Mouse (Mus musculus) heart, embryonic 13.5 days (tissue): ENCODE results near the gene Chrdl2. TPM values are rescaled to one million over a fixed set of nuclear protein-coding genes. Genes with fewer than 3 reads are reported as not detected.
"Not testable (repeated sequence)": the region's sequence is repeated elsewhere in the genome, so short reads cannot be mapped to it uniquely, and the experiment has no call there.

ENCODE experiments used
- ATAC-seq: fragments of 200-750 bp; cut with Nextera tagmentation; 2 replicates; pipeline ENCODE4 v1.8.0; 2017; ENCODE audit warnings: moderate TSS enrichment; ENCODE audit not compliant: insufficient number of reproducible peaks, low FRiP score, low TSS enrichment; ENCODE audit errors: extremely low read depth
- H3K27ac ChIP-seq: fragments of 300-500 bp; sonication (generic); replicated peaks from 2 replicates; pipeline ENCODE4 v1.5.1; 2015; ENCODE audit warnings: moderate library complexity, mild to moderate bottlenecking, inconsistent platforms
- H3K27me3 ChIP-seq: fragments of 300-500 bp; sonication (generic); replicated peaks from 2 replicates; pipeline ENCODE4 v1.6.1; 2015; ENCODE audit warnings: mild to moderate bottlenecking, inconsistent platforms
- H3K36me3 ChIP-seq: fragments of 300-500 bp; sonication (generic); 2 replicates; pipeline ENCODE4 v1.6.1; 2015; ENCODE audit warnings: mild to moderate bottlenecking, inconsistent platforms
- H3K4me1 ChIP-seq: fragments of 300-500 bp; sonication (generic); 2 replicates; pipeline ENCODE4 v1.6.1; 2015; ENCODE audit warnings: inconsistent platforms
- H3K4me2 ChIP-seq: fragments of 300-500 bp; sonication (generic); 2 replicates; pipeline ENCODE4 v1.6.1; 2015; ENCODE audit warnings: inconsistent platforms, mild to moderate bottlenecking, moderate library complexity
- H3K4me3 ChIP-seq: fragments of 300-500 bp; sonication (generic); 2 replicates; pipeline ENCODE4 v1.5.1; 2015; ENCODE audit warnings: moderate library complexity, mild to moderate bottlenecking, inconsistent platforms
- H3K9ac ChIP-seq: fragments of 300-500 bp; sonication (generic); 2 replicates; pipeline ENCODE4 v1.6.1; 2015; ENCODE audit warnings: inconsistent platforms, mild to moderate bottlenecking, moderate library complexity
- H3K9me3 ChIP-seq: fragments of 300-500 bp; sonication (generic); 2 replicates; pipeline ENCODE4 v1.6.1; 2016; ENCODE audit warnings: inconsistent platforms
- WGBS: fragments of 180-500 bp; shearing (Covaris S2); methylation state at CpG from one replicate; pipeline ENCODE4 v1.1.7; 2015; ENCODE audit warnings: mixed read lengths; 5-methylcytosine and 5-hydroxymethylcytosine counted together
- polyA plus RNA-seq: library from polyadenylated mRNA; unstranded; fragments of >200 nt; fragmentation: Nextera tagmentation; extraction: Ambion mirVana; gene quantifications from 2 replicates; pipeline ENCODE4 v1.2.1, GENCODE M21; 2015

Gene Chrdl2
- 0.48 and 0.49 TPM in 2 replicates for polyA plus RNA-seq

- H3K9ac ChIP-seq = peak within 1 kb of the TSS; percentile 77
- under 1% methylated on average over 42 of the region's 44 CpGs for WGBS
- no peak for ATAC-seq
- H3K4me2 ChIP-seq = peak within 1 kb of the TSS; percentile 89
- H3K4me1 ChIP-seq = peaks cover 16% of the 10 kb centered on the region
- no peaks in the 10 kb centered on the region for H3K36me3 ChIP-seq
- no peaks in the 10 kb centered on the region for H3K9me3 ChIP-seq
- H3K27me3 ChIP-seq = peaks cover 93% of the 10 kb centered on the region
- H3K27ac ChIP-seq = no peak within 1 kb of the TSS
- H3K4me3 ChIP-seq = peak within 1 kb of the TSS; percentile 57
Observed at GRCm38 (mm10) chr7:100005790-100006189, at the start of gene Chrdl2. Gene Chrdl2, plus strand, starts transcription at chr7:100006172.

GRCm38 (mm10) chr7:99957226-99957965, 48.6 kb upstream of the Chrdl2 start:
- no peaks in the 10 kb centered on the region for H3K27me3 ChIP-seq
- H3K4me2 ChIP-seq = no peak overlapping the region
- H3K4me1 ChIP-seq = peaks cover 31% of the 10 kb centered on the region
- no peaks in the 10 kb centered on the region for H3K9me3 ChIP-seq
- H3K4me3 ChIP-seq = no peak overlapping the region
- H3K36me3 ChIP-seq = peaks cover 10% of the 10 kb centered on the region
- ATAC-seq = no peak
- no peak overlapping the region for H3K9ac ChIP-seq
- H3K27ac ChIP-seq = no peak overlapping the region
- WGBS = 80% methylated on average over 12 of the region's 12 CpGs

GRCm38 (mm10) chr7:99960571-99960970, 45.4 kb upstream of the Chrdl2 start:
- peaks cover 43% of the 10 kb centered on the region for H3K4me1 ChIP-seq
- not testable (repeated sequence) for ATAC-seq, H3K4me3 ChIP-seq, H3K9ac ChIP-seq, H3K36me3 ChIP-seq, H3K9me3 ChIP-seq, H3K27me3 ChIP-seq, H3K27ac ChIP-seq, H3K4me2 ChIP-seq
- 59% methylated on average over 2 of the region's 2 CpGs for WGBS

- no peak; the same call in 1 of the 2 replicates for ATAC-seq
- H3K36me3 ChIP-seq = peaks cover 4% of the 10 kb centered on the region; the same call in 1 of the 2 replicates
- no peak overlapping the region for H3K4me3 ChIP-seq
- no peaks in the 10 kb centered on the region for H3K9me3 ChIP-seq
- H3K27ac ChIP-seq = no peak overlapping the region
- no peak overlapping the region for H3K4me2 ChIP-seq
- H3K9ac ChIP-seq = no peak overlapping the region
- H3K4me1 ChIP-seq = peaks cover 53% of the 10 kb centered on the region
- H3K27me3 ChIP-seq = no peaks in the 10 kb centered on the region
- 76% methylated on average over 2 of the region's 2 CpGs for WGBS
Observed at GRCm38 (mm10) chr7:99961518-99961917, 44.5 kb upstream of the Chrdl2 start.

GRCm38 (mm10) chr7:99962536-99963236, 43.3 kb upstream of the Chrdl2 start:
- Histone ChIP-seq H3K4me3 (no peak overlapping the region), H3K9me3 (no peaks in the 10 kb centered on the region), H3K4me2 (no peak overlapping the region), H3K9ac (no peak overlapping the region), H3K36me3 (no peaks in the 10 kb centered on the region), H3K27ac (peak overlapping the region; percentile 16; the same call in 1 of the 2 replicates), H3K27me3 (no peaks in the 10 kb centered on the region), H3K4me1 (peaks cover 58% of the 10 kb centered on the region)
- WGBS = 57% methylated on average over 8 of the region's 8 CpGs
- ATAC-seq = no peak

- Histone ChIP-seq H3K4me2 (no peak overlapping the region), H3K4me3 (no peak overlapping the region), H3K4me1 (peaks cover 58% of the 10 kb centered on the region), H3K27me3 (no peaks in the 10 kb centered on the region), H3K9me3 (no peaks in the 10 kb centered on the region), H3K36me3 (no peaks in the 10 kb centered on the region), H3K9ac (no peak overlapping the region), H3K27ac (peak overlapping the region; percentile 16; the same call in 1 of the 2 replicates)
- ATAC-seq = no peak
- 79% methylated on average over 3 of the region's 3 CpGs for WGBS
Observed at GRCm38 (mm10) chr7:99963237-99963860, 42.6 kb upstream of the Chrdl2 start.

GRCm38 (mm10) chr7:99965020-99965841, 40.7 kb upstream of the Chrdl2 start:
- no peaks in the 10 kb centered on the region for H3K27me3 ChIP-seq
- H3K27ac ChIP-seq = peak overlapping the region; percentile 65
- H3K9ac ChIP-seq = peak overlapping the region; percentile 68; the same call in 1 of the 2 replicates
- ATAC-seq = no peak
- WGBS = 34% methylated on average over 9 of the region's 9 CpGs
- H3K4me2 ChIP-seq = peak overlapping the region; percentile 35
- no peak overlapping the region for H3K4me3 ChIP-seq
- H3K4me1 ChIP-seq = peaks cover 64% of the 10 kb centered on the region
- H3K9me3 ChIP-seq = no peaks in the 10 kb centered on the region
- no peaks in the 10 kb centered on the region for H3K36me3 ChIP-seq

GRCm38 (mm10) chr7:99966011-99966721, 39.8 kb upstream of the Chrdl2 start:
- Histone ChIP-seq H3K27ac (peak overlapping the region; percentile 65), H3K4me2 (no peak overlapping the region), H3K4me1 (peaks cover 65% of the 10 kb centered on the region), H3K9ac (no peak overlapping the region), H3K27me3 (no peaks in the 10 kb centered on the region), H3K4me3 (no peak overlapping the region), H3K9me3 (no peaks in the 10 kb centered on the region), H3K36me3 (no peaks in the 10 kb centered on the region)
- no peak for ATAC-seq
- WGBS = 67% methylated on average over 9 of the region's 9 CpGs

GRCm38 (mm10) chr7:99969151-99969550, 36.8 kb upstream of the Chrdl2 start:
- no peak for ATAC-seq
- H3K27ac ChIP-seq = no peak overlapping the region
- WGBS = 76% methylated on average over 4 of the region's 4 CpGs

GRCm38 (mm10) chr7:99971926-99972325, 34.0 kb upstream of the Chrdl2 start:
- Histone ChIP-seq H3K27me3 (no peaks in the 10 kb centered on the region), H3K4me3 (no peak overlapping the region), H3K27ac (no peak overlapping the region), H3K4me2 (no peak overlapping the region), H3K9ac (no peak overlapping the region), H3K9me3 (no peaks in the 10 kb centered on the region), H3K36me3 (no peaks in the 10 kb centered on the region), H3K4me1 (peaks cover 39% of the 10 kb centered on the region)
- 81% methylated on average over 2 of the region's 2 CpGs for WGBS
- ATAC-seq = no peak

More at GRCm38 (mm10) chr7:99969151-99969550, 36.8 kb upstream of the Chrdl2 start:
- H3K9me3 ChIP-seq = no peaks in the 10 kb centered on the region
- peaks cover 54% of the 10 kb centered on the region for H3K4me1 ChIP-seq
- H3K4me2 ChIP-seq = no peak overlapping the region
- H3K36me3 ChIP-seq = no peaks in the 10 kb centered on the region
- H3K4me3 ChIP-seq = no peak overlapping the region
- no peak overlapping the region for H3K9ac ChIP-seq
- no peaks in the 10 kb centered on the region for H3K27me3 ChIP-seq
